Mouse (Mus musculus): ENCODE results near the gene Rnf111.
"Not testable (repeated sequence)": the region's sequence is repeated elsewhere in the genome, so short reads cannot be mapped to it uniquely, and the experiment has no call there.

Rnf111 gene

GRCm38 (mm10) chr9:70503626-70504041, at the start of gene Rnf111:
Rnf111 (minus strand) TSS chr9:70503725.
- peak; percentile 96 for DNase-seq

DNA sequence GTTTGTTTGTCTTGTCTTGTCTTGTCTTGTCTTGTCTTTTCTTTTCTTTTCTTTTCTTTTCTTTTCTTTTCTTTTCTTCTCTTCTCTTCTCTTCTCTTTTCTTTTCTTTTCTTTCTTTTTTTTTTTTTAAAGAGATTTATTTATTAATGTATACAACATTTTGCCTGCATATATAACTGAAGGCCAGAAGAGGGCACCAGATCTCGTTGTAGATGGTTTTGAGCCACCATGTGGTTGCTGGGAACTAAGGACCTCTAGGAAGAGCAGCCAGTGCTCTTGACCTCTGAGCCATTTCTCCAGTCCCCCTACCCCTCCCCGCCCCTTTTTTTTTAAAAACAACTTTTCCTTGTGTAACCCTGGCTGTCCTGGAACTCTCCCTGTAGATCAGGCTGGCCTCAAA, 48.7 kb upstream of the Rnf111 start:
- not testable (repeated sequence) for DNase-seq

DNA sequence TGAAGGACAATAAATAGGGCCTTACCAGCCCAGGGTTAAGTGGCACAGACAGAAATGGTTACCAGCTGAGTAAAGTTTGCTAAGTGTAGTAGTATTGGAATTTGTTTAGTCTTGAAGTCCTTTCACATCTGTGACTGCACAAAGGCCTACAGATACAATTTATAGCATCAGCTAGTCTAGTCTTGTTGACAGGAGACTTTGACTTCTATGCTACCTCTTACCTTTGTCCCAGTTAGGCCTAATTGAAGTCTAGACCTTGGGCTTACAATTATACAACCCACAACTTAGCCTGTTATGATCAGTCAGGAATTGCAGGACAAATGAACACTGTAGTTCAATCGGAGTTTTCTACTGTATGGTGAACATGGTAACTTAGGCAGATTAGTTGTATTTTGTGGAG, 48.0 kb upstream of the Rnf111 start:
- no peak for DNase-seq

- DNase-seq: no peak
Measured at GRCm38 (mm10) chr9:70548304-70548703, 44.8 kb upstream of the Rnf111 start.

DNA sequence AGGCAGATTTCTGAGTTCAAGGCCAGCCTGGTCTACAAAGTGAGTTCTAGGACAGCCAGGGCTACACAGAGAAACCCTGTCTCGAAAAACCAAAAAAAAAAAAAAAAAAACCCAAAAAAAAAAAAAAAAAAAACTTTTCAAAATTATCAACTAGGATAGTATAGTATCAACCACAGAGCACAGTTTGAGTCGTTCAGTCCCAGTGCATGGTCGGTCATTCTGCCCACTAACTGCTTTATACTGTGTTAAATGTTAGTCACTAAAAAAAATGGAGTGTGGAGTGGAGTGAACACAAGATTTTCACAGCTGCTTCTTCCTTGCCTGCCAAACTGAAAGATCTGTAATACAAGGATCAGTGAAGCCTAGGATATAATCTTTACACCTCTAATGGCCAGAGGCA, 43.1 kb upstream of the Rnf111 start:
- DNase-seq: not testable (repeated sequence)

GRCm38 (mm10) chr9:70544831-70545230, 41.3 kb upstream of the Rnf111 start:
- no peak for DNase-seq

- no peak for DNase-seq
Measured at GRCm38 (mm10) chr9:70543985-70544384, 40.5 kb upstream of the Rnf111 start.

GRCm38 (mm10) chr9:70543048-70543880, 39.7 kb upstream of the Rnf111 start:
- no peak for DNase-seq

DNA sequence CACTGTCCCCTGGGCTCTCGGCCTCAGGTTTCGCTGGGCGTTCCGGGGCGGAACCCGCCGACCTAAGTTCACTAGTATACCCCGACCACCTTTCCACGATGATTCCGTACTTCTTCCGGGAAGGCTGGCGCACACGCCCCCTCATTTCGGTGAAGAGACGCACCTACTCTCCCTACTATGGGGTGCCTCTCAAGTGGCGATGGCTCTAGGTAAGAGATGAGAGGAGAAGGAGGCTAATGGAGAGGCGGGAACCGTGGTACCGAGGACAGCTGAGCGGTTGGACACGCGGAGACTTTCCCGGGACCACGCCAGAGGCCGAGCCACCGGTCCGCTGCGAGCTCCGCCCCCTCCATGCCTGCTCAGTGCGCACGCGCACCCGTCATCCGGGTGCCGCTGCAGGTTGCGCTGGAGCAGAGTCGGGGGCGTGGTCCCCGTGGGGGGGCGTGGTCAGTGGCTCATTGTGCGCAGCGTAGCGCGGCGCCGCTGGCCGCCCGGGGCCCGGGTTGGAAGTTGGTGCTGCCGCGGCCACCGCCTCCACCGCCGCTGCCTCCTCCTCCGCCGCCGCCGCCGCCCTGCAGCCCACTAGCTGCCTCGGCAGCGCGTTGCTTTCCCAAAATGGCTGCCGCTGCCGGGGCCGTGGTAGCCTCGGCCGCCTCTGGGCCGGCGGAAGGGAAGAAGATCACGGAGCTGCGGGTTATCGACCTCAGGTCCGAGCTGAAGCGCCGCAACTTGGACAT, 38.9 kb upstream of the Rnf111 start, which contains the start of gene Sltm:
Gene Sltm (plus strand): TSS at position 450 of the 737 bp plus-strand sequence.
- peak; percentile 98 for DNase-seq

- no peak for DNase-seq
Measured at GRCm38 (mm10) chr9:70541584-70541983, 38.1 kb upstream of the Rnf111 start.

GRCm38 (mm10) chr9:70533328-70533727, 29.8 kb upstream of the Rnf111 start:
- DNase-seq: no peak

- no peak for DNase-seq
Measured at GRCm38 (mm10) chr9:70524366-70524765, 20.8 kb upstream of the Rnf111 start.

DNA sequence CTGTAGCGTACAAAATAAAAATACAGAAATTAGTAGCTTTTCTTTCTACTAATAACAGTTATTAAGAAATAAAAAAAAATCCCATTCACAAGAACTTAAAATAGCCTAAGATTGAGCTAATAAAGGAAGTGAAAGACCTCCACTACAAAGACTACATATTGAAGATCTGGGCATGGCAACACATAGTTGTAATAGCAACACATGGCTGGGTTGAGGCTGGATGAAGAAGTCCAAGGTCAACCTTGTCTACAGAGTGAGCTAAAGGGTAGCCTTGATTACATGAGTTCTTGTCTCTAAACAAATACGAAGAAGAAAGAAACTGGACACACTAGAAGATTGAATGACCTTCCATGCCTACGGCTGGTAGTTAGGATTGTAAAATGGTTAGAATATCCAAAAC, 20.3 kb upstream of the Rnf111 start:
- DNase-seq: no peak

DNA sequence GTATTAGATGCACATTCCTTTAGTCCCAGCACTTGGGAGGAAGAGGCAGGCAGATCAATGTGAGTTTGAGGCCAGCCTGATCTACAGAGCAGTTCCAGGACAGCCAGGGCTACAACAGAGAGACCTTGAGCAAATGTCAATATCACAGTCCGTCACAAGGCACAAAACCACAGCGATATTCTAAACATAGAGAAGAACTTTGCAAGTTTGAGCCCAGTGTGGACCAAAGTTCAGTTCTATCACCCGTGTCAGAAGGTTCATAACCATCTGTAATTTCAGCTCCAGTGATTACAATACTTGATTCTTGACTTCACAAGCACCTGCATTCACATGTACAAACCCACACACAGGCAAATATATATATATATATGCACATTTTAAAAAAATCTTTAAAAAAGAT, 17.1 kb upstream of the Rnf111 start:
- no peak for DNase-seq

DNA sequence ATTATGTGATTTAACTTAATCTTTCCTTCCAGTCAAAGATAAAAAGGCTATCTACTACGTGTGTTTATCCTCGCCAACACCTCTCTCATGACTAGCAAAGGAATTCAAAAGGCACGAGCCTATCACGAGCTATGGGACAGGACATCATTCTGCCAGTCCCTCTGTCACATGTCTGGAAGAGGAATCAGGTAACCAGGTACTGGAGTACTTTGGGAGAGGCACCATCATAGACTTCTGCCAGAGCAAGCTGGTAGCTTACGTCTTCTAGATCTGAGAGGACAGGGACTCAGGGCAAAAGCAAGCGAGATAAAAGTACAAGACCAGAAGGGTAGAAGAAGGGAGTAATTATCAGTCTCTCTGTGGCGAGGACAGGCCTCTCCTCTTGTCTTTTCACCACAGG, 8.2 kb upstream of the Rnf111 start:
- no peak for DNase-seq

DNA sequence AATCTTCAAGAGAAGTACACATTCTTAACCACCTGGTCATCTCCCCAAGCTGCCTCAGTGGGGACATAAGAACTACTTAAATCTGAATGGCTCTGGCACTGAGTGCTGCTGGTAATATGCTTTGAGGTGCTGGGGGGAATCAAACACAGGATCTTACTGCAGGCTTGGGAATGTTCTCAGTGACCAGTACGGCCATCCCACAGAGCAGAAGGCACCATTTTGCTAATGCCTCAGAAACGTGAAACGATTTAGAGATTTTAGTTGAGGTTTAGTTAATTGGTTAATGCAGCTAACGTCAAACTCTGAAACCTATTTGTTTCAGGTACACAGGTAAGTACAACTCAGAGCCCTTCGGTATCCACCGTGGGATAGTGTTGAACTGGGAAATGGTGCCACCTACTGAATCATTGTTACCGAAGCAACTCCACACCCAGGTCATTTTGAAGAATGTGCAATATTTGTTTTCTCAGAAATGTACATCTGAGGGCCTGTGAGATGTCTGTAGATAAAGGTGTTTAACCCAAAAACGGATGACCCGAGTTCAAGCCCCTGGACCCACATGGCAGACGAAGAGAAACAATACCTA, 7.6 kb upstream of the Rnf111 start:
- DNase-seq: no peak

DNA sequence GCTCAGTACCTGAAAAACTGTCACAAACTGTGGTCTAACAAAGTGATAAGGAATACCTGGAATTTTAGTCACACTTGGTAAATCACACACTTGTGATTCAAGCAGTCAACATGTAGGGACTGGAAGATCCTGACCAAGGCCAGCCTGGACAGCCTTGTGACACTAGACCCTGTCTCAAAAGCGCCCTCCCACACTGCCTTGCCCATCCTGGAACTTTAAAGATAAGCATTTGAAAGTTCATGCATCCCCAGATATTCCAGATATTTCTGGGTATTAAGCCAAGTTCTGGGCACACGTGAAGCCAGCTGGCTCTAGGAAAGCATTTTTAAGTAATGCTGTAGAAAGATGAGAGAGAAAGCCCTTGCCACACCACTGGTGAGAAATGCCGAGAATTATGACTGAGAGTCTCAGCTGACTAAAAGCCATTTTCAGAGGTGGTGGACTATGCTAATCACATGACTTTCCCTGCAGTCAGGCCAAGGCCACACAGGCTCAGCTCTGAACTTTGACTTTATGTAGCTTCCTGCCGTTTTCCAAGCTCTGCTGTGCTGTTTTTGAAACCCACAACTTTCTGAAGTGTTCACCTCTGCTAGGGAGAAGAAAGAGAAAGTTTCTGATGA, 6.5 kb upstream of the Rnf111 start:
- DNase-seq: no peak

DNA sequence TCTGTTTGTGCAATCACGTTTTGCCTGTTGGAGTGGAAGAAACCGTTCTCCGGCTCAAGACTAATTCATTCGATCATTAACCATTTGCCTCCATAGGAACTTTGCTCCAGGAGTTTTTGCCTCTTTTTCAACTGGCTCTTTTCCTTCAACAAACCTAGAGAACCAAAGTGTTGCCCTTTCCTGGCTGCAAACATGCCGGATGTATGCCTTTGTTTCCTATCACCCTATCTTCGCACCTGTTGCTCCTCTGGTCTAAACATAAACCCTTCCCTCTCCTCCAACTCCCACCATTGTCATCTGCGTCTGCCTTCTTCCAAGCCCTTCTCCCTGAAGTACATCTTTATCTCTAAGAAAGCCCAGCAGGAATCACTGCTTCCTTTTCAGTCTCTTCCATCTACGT, 3.3 kb upstream of the Rnf111 start:
- no peak for DNase-seq

GRCm38 (mm10) chr9:70506186-70506585, 2.7 kb upstream of the Rnf111 start:
- DNase-seq: no peak

DNA sequence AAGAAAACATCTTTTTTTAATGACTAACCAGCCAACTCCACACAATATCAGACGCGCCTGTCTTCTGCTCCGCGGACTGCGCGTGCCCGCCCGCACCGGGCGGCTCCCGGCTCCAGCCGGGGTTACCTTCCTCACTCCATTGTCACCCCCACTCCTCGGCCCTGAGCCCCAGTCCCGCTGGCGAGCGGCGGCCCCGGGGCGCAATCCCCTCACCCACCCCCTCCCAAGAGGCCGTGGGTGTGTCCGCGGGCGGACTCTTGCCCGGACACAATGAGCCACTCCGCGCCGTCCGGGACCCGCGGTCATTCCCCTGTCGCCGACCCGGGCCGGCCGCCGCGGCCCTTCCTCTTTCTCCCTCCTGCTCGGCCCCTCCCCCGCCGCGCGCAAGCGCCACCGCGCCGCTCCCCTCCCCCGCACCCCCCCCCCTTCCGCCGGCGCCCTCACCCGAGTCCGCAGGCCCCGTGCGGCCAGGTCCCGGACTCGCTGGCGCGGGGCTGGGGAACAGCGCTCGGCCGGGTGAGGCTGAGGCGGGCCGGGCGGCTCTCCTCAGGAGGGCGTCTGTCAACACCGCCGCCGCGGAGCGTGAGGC, 416 bp downstream of the Rnf111 start:
- peak; percentile 62 for DNase-seq

DNA sequence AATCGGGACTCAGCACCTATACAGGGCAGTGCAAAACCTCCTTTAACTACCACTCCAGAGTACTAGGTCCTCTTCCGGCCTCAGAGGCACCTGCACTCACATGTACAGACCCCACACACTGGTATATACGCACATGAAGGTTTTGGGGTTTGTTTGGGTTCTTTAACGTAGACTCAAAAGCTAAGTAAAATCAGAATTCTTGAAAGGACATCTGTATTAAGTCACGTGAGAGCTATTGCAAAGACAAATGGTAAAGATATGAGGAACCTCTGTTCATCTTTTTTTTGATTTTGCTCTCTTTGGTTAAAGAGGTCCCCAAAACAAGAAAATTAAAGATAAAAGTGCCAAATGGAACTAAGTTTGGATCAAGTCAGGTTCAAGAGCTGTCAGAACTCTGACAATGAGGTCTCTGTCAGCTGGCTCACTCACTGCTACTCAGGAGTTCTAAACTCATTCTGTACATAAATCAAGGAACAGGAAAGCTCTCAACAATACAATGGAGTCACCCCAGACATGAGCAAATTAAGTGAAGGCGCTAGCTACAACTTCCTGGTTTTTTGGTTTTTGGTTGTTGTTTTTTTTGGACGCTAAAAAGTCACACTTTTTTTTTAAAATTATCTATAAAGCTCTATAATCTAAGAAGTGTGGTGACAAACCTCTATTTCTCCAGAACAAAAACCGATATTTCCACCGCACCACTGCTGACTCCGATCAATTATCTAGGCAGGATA, 1.1 kb downstream of the Rnf111 start:
- DNase-seq: no peak

- DNase-seq: no peak
Measured at GRCm38 (mm10) chr9:70496990-70497389, 6.5 kb downstream of the Rnf111 start.

All from layer of hippocampus, adult 9-11 months (tissue).